Mouse (Mus musculus) megakaryocyte, embryonic 14.5 days (primary cell): Measurements from ENCODE around the gene Camk2d.

Experiments used
- FLI1 ChIP-seq: IDR thresholded peaks from 2 replicates; pipeline ENCODE4 v1.6.1; 2012; ENCODE audit warnings: low read length, inconsistent platforms, mixed read lengths
- GATA1 ChIP-seq: IDR thresholded peaks from 3 replicates; pipeline ENCODE4 v1.6.1; 2012; ENCODE audit warnings: mixed read lengths, low read length, inconsistent platforms, borderline replicate concordance

GRCm38 (mm10) chr3:126596086-126596485 lies at the start of gene Camk2d:
- no peak for TF ChIP-seq FLI1
- TF ChIP-seq GATA1: no peak
